Comparison of ENCODE assay signal across 24 mouse cellular contexts in genomic region chr2:164664851-164665250, GRCm38 (mm10). TPM values are rescaled to one million over a fixed set of nuclear protein-coding genes. Genes with fewer than 3 reads are reported as not detected.
"Had no signal": no experiment of that assay in that cellular context is flagged by ENCODE, and none has a peak within 500 bp of the region (broad histone marks: within the 10 kb centered on the region; RNA-seq: fewer than 3 reads in every experiment).

No protein-coding gene starts in this region.

- DNase-seq: lung, embryonic 14.5 days; lung, postnatal 10 days; lung, postnatal 4 days; midbrain, embryonic 14.5 days; retina, postnatal 1 day; right cerebral cortex, adult 18-20 months; right cerebral cortex, postnatal 25 days; right cerebral cortex, postnatal 4 days; spleen, adult 18-20 months; thymus, adult 18-20 months; thymus, postnatal 14 days; thymus, postnatal 36 days had no signal

- H3K9me3 ChIP-seq: midbrain, embryonic 12.5 days; neural tube, embryonic 13.5 days; neural tube, embryonic 15.5 days had no signal

- H3K27ac ChIP-seq: midbrain, embryonic 12.5 days; neural tube, embryonic 13.5 days; neural tube, embryonic 15.5 days had no signal

- H3K4me1 ChIP-seq: midbrain, embryonic 10.5 days; midbrain, embryonic 12.5 days; neural tube, embryonic 13.5 days; neural tube, embryonic 15.5 days had no signal

- ATAC-seq: midbrain, embryonic 16.5 days had no signal

- H3K4me2 ChIP-seq: lung, embryonic 14.5 days; midbrain, embryonic 12.5 days; neural tube, embryonic 13.5 days; neural tube, embryonic 15.5 days had no signal

- H3K4me3 ChIP-seq: midbrain, embryonic 10.5 days; midbrain, embryonic 12.5 days; myocyte; neural tube, embryonic 13.5 days; neural tube, embryonic 15.5 days had no signal

- H3K36me3 ChIP-seq: midbrain, embryonic 10.5 days; midbrain, embryonic 12.5 days; neural tube, embryonic 13.5 days; neural tube, embryonic 15.5 days had no signal

- H3K27me3 ChIP-seq: midbrain, embryonic 12.5 days; neural tube, embryonic 13.5 days; neural tube, embryonic 15.5 days had no signal

- H3K9ac ChIP-seq: lung, embryonic 14.5 days; midbrain, embryonic 12.5 days; neural tube, embryonic 13.5 days; neural tube, embryonic 15.5 days had no signal

RNA-seq across cellular contexts. Expression of gene Wfdc9, which starts 8.5 kb away (rescaled TPM):
- polyA plus RNA-seq: lung, embryonic 14.5 days; lung, embryonic 16.5 days; midbrain, embryonic 10.5 days; midbrain, embryonic 12.5 days; midbrain, embryonic 14.5 days; midbrain, embryonic 16.5 days; myocyte; neural tube, embryonic 11.5 days; neural tube, embryonic 13.5 days; neural tube, embryonic 15.5 days; small intestine, adult 2 months; stomach, embryonic 14.5 days; stomach, embryonic 16.5 days; thymus, postnatal 0 days had no signal

RNA-seq across cellular contexts. Expression of gene Wfdc10, which starts 9.0 kb away (rescaled TPM):
- polyA plus RNA-seq: lung, embryonic 14.5 days; midbrain, embryonic 10.5 days; midbrain, embryonic 12.5 days; midbrain, embryonic 14.5 days; midbrain, embryonic 16.5 days; myocyte; neural tube, embryonic 11.5 days; neural tube, embryonic 13.5 days; neural tube, embryonic 15.5 days; small intestine, adult 2 months; thymus, postnatal 0 days had no signal

RNA-seq across cellular contexts. Expression of gene Wfdc11, which starts 9.0 kb away (rescaled TPM):
- polyA plus RNA-seq: lung, embryonic 14.5 days; lung, embryonic 16.5 days; midbrain, embryonic 10.5 days; midbrain, embryonic 12.5 days; midbrain, embryonic 14.5 days; midbrain, embryonic 16.5 days; myocyte; neural tube, embryonic 11.5 days; neural tube, embryonic 13.5 days; neural tube, embryonic 15.5 days; small intestine, adult 2 months; stomach, embryonic 14.5 days; stomach, embryonic 16.5 days; thymus, postnatal 0 days had no signal

RNA-seq across cellular contexts. Expression of gene Wfdc13, which starts 20.1 kb away (rescaled TPM):
- polyA plus RNA-seq: lung, embryonic 14.5 days; midbrain, embryonic 10.5 days; midbrain, embryonic 12.5 days; midbrain, embryonic 14.5 days; midbrain, embryonic 16.5 days; neural tube, embryonic 11.5 days; neural tube, embryonic 13.5 days; neural tube, embryonic 15.5 days; small intestine, adult 2 months; thymus, postnatal 0 days had no signal

RNA-seq across cellular contexts. Expression of gene Wfdc16, which starts 26.3 kb away (rescaled TPM):
- polyA plus RNA-seq: lung, embryonic 14.5 days; lung, embryonic 16.5 days; midbrain, embryonic 10.5 days; midbrain, embryonic 12.5 days; midbrain, embryonic 14.5 days; midbrain, embryonic 16.5 days; myocyte; neural tube, embryonic 11.5 days; neural tube, embryonic 13.5 days; neural tube, embryonic 15.5 days; small intestine, adult 2 months; stomach, embryonic 14.5 days; stomach, embryonic 16.5 days; thymus, postnatal 0 days had no signal
